Mouse (Mus musculus): Measurements from ENCODE around the gene Golga5.

DNA sequence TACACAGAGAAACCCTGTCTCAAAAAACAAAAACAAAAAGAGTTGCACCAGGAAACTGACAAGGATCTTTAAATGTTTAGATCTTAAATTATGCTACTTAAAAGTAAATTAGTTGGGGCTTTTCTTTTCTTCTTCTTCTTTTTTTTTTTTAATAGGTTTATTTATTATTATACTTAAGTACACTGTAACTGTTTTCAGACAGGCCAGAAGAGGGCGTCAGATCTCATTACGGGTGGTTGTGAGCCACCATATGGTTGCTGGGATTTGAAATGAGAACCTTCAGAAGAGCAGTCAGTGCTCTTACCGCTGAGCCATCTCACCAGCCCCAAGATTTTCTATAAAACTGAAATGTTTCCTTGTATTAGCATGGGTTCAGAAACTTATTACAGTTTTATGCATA is 16.0 kb downstream of the Golga5 start:
- TF ChIP-seq MAFK (IDR thresholded peaks at IDR 0.05; ENCODE audit: insufficient replicate concordance, low read length) (no peak), MEF2A (IDR thresholded peaks at IDR 0.05; ENCODE audit: borderline replicate concordance, low read depth, low read length) (no peak), TBP (conservative IDR thresholded peaks at IDR 0.05; ENCODE audit: low read depth, low read length) (no peak), ZMIZ1 (IDR thresholded peaks at IDR 0.05; ENCODE audit: low read depth, low read length) (no peak), NRF1 (IDR thresholded peaks at IDR 0.05; ENCODE audit: low read depth, low read length) (no peak), CTCF (conservative IDR thresholded peaks at IDR 0.05 in 1 of 2, IDR thresholded peaks at IDR 0.05 in 1 of 2; ENCODE audit: low read depth in 2 of 2, low read length in 2 of 2) (no peak), POLR2A (IDR thresholded peaks at IDR 0.05; ENCODE audit: low read depth, low read length) (no peak)
